Mouse (Mus musculus): Measurements from ENCODE around the gene Tekt5. TPM values are rescaled to one million over a fixed set of nuclear protein-coding genes. Genes with fewer than 3 reads are reported as not detected.
A peak's percentile ranks its signal among the peaks of the same experiment; 100 is the strongest.

Tekt5 gene
- total RNA-seq, 2 experiments from 2014 or later = 0.14 to 0.22 TPM

GRCm38 (mm10) chr16:10339930-10340329 is 55.4 kb downstream of the Tekt5 start:
- no peak for DNase-seq
- intact Hi-C loops (cut with DNase I) = no loop called here

DNA sequence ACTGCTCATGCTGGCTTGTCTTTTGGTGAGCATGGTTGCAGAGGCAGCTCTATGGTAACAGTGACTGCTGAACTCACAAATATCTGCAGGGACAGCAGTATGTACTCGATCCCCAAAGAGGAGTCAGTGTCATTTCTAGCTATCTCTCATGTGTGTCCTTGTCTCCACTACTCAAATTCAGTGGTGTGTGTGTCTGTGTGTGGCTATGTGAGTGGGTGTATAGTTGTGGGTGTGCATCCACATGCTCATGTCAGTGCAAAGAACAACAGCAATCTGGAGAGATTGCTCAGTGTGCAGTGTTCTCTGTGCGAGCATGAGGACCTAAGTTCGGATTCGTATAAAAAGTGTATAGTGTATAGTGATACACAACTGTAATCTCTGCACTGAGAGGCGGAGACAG is 56.7 kb downstream of the Tekt5 start:
- intact Hi-C loops (cut with DNase I) = no loop called here
- no peak for DNase-seq

DNA sequence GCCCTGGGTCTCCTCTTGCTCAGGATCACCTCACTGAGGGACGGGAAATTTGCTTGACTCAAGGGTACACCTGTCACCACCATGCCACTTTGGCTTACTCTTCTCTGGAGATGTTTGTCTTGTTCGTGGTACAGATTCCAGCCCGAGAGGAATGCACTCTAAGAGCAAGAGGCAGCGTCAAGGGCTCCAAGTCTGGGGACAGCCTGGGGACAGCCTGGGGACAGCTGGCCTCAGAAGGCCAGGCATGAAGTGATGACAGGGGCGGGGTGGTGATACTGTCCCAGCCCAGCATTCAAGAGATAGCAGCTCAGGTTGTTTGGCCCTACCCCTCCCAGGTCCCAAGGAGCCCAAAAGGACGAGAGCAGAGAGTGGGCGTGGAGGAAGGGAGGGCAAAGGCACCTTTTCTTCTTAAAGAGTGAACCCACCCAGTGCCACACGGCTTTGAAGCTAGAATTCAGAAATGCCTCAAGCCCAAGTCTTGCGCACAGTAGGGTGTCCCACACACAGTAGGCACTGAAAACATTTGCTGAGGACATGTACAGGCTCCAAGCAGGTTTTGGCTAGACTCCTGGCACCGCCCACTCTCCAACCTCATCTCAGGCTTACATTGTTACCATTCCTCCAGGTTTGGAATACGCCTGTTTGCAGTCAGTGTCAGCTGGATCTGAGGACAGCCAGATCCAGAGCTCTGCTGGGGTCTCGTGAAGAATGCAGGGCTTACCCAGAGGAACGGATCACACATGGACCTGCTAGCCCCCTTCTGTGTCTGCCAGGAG is 57.7 kb downstream of the Tekt5 start:
- DNase-seq = peak in 1 of 2 experiments; percentile 62
- intact Hi-C loops (cut with DNase I) = no loop called here

- DNase-seq = peak in 1 of 2 experiments; percentile 44
- intact Hi-C loops (cut with DNase I) = no loop called here
Measured at GRCm38 (mm10) chr16:10336454-10337421, 58.6 kb downstream of the Tekt5 start.

- DNase-seq = no peak
- intact Hi-C loops (cut with DNase I) = no loop called here
Measured at GRCm38 (mm10) chr16:10335953-10336352, 59.3 kb downstream of the Tekt5 start.

- DNase-seq = peak in 1 of 2 experiments; percentile 27
- intact Hi-C loops (cut with DNase I) = no loop called here
Measured at GRCm38 (mm10) chr16:10332732-10333131, 62.6 kb downstream of the Tekt5 start.

DNA sequence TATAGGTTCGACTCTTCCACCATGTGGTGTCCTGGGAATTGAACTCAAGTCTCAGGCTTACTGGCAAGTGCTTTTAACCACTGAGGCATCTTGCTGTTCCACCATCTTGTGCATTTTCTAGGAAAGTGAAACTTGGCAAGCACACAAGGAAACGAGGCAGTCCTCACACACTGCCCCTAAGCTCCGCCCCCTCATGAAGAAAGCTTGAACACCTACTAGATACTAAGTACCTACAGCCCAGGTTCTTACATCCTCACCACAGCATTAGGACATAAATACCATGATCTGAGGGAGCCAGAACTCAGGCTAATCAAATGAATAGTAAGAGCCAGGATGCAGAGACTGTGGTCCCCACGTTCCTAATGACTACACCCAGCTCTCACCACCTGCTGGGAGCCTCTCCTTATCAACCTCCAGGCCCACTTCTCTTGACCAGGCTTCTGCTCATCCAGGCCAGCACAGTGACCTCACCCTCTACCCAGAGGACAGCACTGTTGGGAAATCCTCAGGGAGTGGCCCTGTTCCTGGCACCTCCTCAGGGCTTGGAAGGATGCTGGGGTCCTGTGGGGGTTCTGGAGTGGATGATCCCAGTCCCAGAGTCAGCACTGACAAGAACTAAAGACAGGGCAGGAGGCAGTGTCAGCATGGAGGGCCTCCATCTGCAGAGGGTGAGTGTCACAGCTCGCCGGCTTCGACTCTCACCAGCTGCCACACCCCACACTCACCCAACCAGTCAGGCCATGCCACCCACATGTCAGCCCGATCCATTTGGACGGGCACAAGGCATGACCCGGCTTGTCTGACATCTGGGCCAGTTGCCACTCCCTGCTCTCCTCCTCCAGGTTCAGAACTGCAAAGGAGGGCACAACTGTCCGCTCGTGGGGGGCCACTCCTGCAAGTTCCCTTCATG is 64.4 kb downstream of the Tekt5 start:
- intact Hi-C loops (cut with DNase I) = no loop called here
- no peak for DNase-seq

DNA sequence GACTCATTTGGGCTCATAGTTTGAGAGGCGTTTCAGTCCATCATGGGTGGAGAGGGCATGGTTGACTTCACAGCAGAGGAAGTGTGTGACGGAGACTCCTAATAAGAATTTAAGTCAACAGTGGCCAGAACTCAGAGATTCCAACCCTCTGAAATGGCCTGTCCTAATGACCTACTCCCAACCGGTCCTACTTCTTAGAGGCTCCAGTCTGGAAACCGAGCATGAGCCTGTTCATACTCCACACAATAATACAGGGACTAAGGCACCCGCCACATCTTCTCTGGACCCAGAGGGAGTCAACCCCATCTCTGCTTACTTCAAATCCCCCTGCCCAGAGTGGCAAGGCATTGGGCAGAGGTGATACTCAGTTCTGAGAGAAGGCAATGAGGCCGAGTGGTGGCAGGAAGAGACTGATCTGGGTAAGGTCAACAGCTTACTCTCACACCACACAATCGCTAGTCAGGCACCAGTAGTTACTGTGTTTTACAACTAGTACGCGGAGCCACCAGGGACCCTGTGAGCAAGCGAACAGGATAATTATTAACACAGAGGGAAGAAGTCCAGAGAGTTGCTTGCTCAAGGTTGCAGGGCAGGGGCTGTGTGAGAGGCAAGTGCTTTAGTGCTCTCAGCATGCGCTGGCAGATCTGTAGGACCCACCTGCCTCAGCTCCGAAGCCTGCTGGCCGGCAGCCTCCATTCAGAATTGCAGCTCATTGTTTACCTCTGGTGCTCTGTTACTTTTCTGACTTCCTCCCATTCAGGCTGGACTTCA is 67.5 kb downstream of the Tekt5 start:
- intact Hi-C loops (cut with DNase I) = loop anchor here (10.0 kb wide), 1 partner anchor 1773 kb away; no protein-coding TSS in a partner anchor

GRCm38 (mm10) chr16:10319914-10320569 is 75.2 kb downstream of the Tekt5 start:
- intact Hi-C loops (cut with DNase I) = loop anchor here (10.0 kb wide), 1 partner anchor 1765 kb away; no protein-coding TSS in a partner anchor
- no peak for DNase-seq

More for the DNA sequence above, 67.5 kb downstream of the Tekt5 start:
- no peak for DNase-seq

- intact Hi-C loops (cut with DNase I) = no loop called here
Measured at GRCm38 (mm10) chr16:10317197-10317544, 78.1 kb downstream of the Tekt5 start.

DNA sequence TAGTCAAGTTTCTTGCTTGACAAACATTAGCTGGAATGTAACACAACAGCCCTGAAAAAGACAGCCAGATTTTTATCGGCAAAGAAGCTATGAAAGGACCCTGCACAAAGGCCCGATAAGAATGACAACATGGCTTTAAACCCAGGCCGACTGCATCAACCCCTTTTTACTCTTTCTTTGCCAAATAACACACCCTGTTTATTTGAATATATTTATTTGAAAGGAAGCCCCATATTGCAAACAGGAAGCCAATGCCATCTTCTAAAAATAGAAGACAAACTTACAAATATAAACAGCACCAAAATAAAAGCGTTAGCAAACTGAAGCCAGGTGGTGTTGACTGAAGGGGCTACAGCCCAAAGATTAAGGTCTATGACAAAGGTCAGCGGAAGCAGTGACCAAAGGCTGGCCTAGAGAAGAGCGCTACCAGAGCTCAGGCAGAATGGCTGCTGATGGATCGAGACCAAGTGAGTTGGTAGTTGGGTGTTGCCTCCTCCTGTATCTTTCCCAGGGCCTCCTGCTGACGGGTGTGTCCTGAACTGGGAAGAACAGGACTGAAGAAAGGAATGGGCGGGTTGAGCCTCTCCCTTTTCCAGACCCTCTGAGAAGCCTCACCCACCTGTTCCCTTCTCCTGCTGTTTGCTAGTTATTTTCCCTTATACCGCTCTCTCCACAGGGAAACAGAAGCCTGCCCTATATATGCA is 78.6 kb downstream of the Tekt5 start:
- no peak for DNase-seq
- intact Hi-C loops (cut with DNase I) = no loop called here

More at GRCm38 (mm10) chr16:10317197-10317544, 78.1 kb downstream of the Tekt5 start:
- no peak for DNase-seq

GRCm38 (mm10) chr16:10313646-10314088 is 81.6 kb downstream of the Tekt5 start, which contains the start of gene Emp2:
Gene Emp2, minus strand, starts transcription at chr16:10313968.
- peak; percentile 82 for DNase-seq
- intact Hi-C loops (cut with DNase I) = no loop called here

- intact Hi-C loops (cut with DNase I) = no loop called here
- peak; percentile 47 to 56 for DNase-seq
Measured at GRCm38 (mm10) chr16:10313226-10313625, 82.1 kb downstream of the Tekt5 start.

DNA sequence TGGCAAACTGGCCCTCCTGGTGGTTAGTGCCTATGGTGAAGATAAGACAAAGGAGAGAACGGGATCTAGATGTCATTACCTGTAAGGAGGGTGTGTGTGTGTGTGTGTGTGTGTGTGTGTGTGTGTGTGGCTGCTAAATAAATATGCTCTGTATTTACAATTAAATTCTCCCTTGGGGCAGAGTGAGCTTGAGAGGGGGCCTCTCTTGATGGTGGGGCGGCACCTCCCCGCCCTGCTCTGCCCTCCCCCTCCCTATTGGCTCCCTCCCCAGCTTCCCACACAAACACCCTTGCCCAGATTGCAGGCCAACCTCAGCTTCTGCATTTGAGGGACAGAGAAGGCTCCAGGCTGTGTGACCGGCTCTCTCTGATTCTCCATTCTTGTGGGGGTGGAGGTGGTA is 83.3 kb downstream of the Tekt5 start:
- intact Hi-C loops (cut with DNase I) = no loop called here
- no peak for DNase-seq

DNA sequence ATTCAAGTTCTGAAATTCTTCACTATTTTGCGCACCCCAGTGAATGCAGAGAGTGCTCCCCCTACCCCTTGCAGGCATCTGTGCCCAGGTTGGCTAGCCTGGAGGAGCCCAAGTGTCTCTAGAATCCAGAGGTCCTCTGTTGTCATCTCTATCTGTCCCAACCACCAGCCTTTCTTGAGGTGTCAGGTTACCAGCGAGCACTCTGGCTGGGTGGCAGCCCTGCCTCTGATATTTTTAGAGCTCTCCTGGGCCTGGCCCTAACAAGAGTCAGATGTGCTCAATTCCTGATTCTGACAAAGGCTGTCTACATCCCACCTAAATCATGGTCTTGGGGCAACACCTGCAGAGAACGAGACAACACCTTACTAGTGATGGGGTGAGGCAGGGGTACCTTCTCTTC is 84.2 kb downstream of the Tekt5 start:
- intact Hi-C loops (cut with DNase I) = no loop called here
- DNase-seq = peak; percentile 24 to 40

- DNase-seq = no peak
- intact Hi-C loops (cut with DNase I) = no loop called here
Measured at GRCm38 (mm10) chr16:10310507-10310906, 84.8 kb downstream of the Tekt5 start.

Data from heart, postnatal 14 days (tissue).